Mouse (Mus musculus): ENCODE data around the gene Myo3b. TPM values are rescaled to one million over a fixed set of nuclear protein-coding genes. Genes with fewer than 3 reads are reported as not detected.
A peak's percentile ranks its signal among the peaks of the same experiment; 100 is the strongest.

Myo3b gene
- polyA plus RNA-seq, 1 experiment from 2014 or later: 0.43 TPM

GRCm38 (mm10) chr2:70354056-70354455 is 315.1 kb downstream of the Myo3b start:
- Histone ChIP-seq H3K36me3 (ENCODE audit: control insufficient read depth, insufficient read depth, low read length) (no peaks in the 10 kb centered on the region), H3K4me1 (ENCODE audit: control insufficient read depth, insufficient read depth, low read length) (no peaks in the 10 kb centered on the region), H3K4me3 (replicated peaks; ENCODE audit: low read depth, low read length) (no peak overlapping the region), H3K4me2 (ENCODE audit: low read length) (no peak overlapping the region), H3K27ac (replicated peaks; ENCODE audit: low read depth, low read length) (no peak overlapping the region), H3K9ac (replicated peaks; ENCODE audit: low read length) (no peak overlapping the region), H3K27me3 (ENCODE audit: control insufficient read depth, insufficient read depth, low read length) (no peaks in the 10 kb centered on the region), H3K9me3 (ENCODE audit: control insufficient read depth, low read length) (no peaks in the 10 kb centered on the region)
- ATAC-seq (ENCODE audit: low FRiP score, low TSS enrichment) (no peak), DNase-seq (no peak)
- whole genome bisulfite sequencing: 86% methylated on average over 4 of the region's 4 CpGs

- ATAC-seq (ENCODE audit: low FRiP score, low TSS enrichment) (no peak), DNase-seq (peak; percentile 34)
- Histone ChIP-seq H3K4me2 (ENCODE audit: low read length) (no peak overlapping the region), H3K9me3 (ENCODE audit: control insufficient read depth, low read length) (no peaks in the 10 kb centered on the region), H3K4me1 (ENCODE audit: control insufficient read depth, insufficient read depth, low read length) (no peaks in the 10 kb centered on the region), H3K4me3 (replicated peaks; ENCODE audit: low read depth, low read length) (no peak overlapping the region), H3K9ac (replicated peaks; ENCODE audit: low read length) (no peak overlapping the region), H3K27ac (replicated peaks; ENCODE audit: low read depth, low read length) (no peak overlapping the region), H3K27me3 (ENCODE audit: control insufficient read depth, insufficient read depth, low read length) (no peaks in the 10 kb centered on the region), H3K36me3 (ENCODE audit: control insufficient read depth, insufficient read depth, low read length) (no peaks in the 10 kb centered on the region)
- WGBS: 71% methylated on average over 2 of the region's 2 CpGs
Measured at GRCm38 (mm10) chr2:70355026-70355425, 316.1 kb downstream of the Myo3b start.

- no peak for DNase-seq
- ATAC-seq (ENCODE audit: low FRiP score, low TSS enrichment): no peak
- Histone ChIP-seq H3K9me3 (ENCODE audit: control insufficient read depth, low read length) (peaks cover 4% of the 10 kb centered on the region; the same call in 1 of the 2 replicates), H3K36me3 (ENCODE audit: control insufficient read depth, insufficient read depth, low read length) (no peaks in the 10 kb centered on the region), H3K4me1 (ENCODE audit: control insufficient read depth, insufficient read depth, low read length) (no peaks in the 10 kb centered on the region), H3K27ac (replicated peaks; ENCODE audit: low read depth, low read length) (no peak overlapping the region), H3K27me3 (ENCODE audit: control insufficient read depth, insufficient read depth, low read length) (no peaks in the 10 kb centered on the region), H3K9ac (replicated peaks; ENCODE audit: low read length) (no peak overlapping the region), H3K4me3 (replicated peaks; ENCODE audit: low read depth, low read length) (no peak overlapping the region), H3K4me2 (ENCODE audit: low read length) (no peak overlapping the region)
- WGBS: 95% methylated on average over 6 of the region's 6 CpGs
Measured at GRCm38 (mm10) chr2:70369421-70369820, 330.5 kb downstream of the Myo3b start.

GRCm38 (mm10) chr2:70379341-70379740 is 340.4 kb downstream of the Myo3b start:
- Histone ChIP-seq H3K4me2 (ENCODE audit: low read length) (no peak overlapping the region), H3K27me3 (ENCODE audit: control insufficient read depth, insufficient read depth, low read length) (no peaks in the 10 kb centered on the region), H3K36me3 (ENCODE audit: control insufficient read depth, insufficient read depth, low read length) (no peaks in the 10 kb centered on the region), H3K9me3 (ENCODE audit: control insufficient read depth, low read length) (no peaks in the 10 kb centered on the region), H3K27ac (replicated peaks; ENCODE audit: low read depth, low read length) (no peak overlapping the region), H3K4me3 (replicated peaks; ENCODE audit: low read depth, low read length) (no peak overlapping the region), H3K4me1 (ENCODE audit: control insufficient read depth, insufficient read depth, low read length) (no peaks in the 10 kb centered on the region), H3K9ac (replicated peaks; ENCODE audit: low read length) (no peak overlapping the region)
- ATAC-seq (ENCODE audit: low FRiP score, low TSS enrichment) (no peak), DNase-seq (no peak)
- 73% methylated on average over 6 of the region's 6 CpGs for WGBS

- 39% methylated on average over 6 of the region's 6 CpGs for WGBS
- H3K4me2 ChIP-seq (ENCODE audit: low read length): no peak overlapping the region
- H3K27me3 ChIP-seq (ENCODE audit: control insufficient read depth, insufficient read depth, low read length): no peaks in the 10 kb centered on the region
- H3K27ac ChIP-seq (replicated peaks; ENCODE audit: low read depth, low read length): no peak overlapping the region
- ATAC-seq (ENCODE audit: low FRiP score, low TSS enrichment) (no peak), DNase-seq (no peak)
- H3K9me3 ChIP-seq (ENCODE audit: control insufficient read depth, low read length): no peaks in the 10 kb centered on the region
- H3K36me3 ChIP-seq (ENCODE audit: control insufficient read depth, insufficient read depth, low read length): no peaks in the 10 kb centered on the region
- H3K4me3 ChIP-seq (replicated peaks; ENCODE audit: low read depth, low read length): no peak overlapping the region
- no peaks in the 10 kb centered on the region for H3K4me1 ChIP-seq (ENCODE audit: control insufficient read depth, insufficient read depth, low read length)
- H3K9ac ChIP-seq (replicated peaks; ENCODE audit: low read length): no peak overlapping the region
Measured at GRCm38 (mm10) chr2:70379939-70380338, 341.0 kb downstream of the Myo3b start.

GRCm38 (mm10) chr2:70388645-70389044 is 349.7 kb downstream of the Myo3b start:
- Histone ChIP-seq H3K27me3 (ENCODE audit: control insufficient read depth, insufficient read depth, low read length) (no peaks in the 10 kb centered on the region), H3K27ac (replicated peaks; ENCODE audit: low read depth, low read length) (no peak overlapping the region), H3K9me3 (ENCODE audit: control insufficient read depth, low read length) (no peaks in the 10 kb centered on the region), H3K9ac (replicated peaks; ENCODE audit: low read length) (no peak overlapping the region), H3K4me1 (ENCODE audit: control insufficient read depth, insufficient read depth, low read length) (peaks cover 9% of the 10 kb centered on the region), H3K4me2 (ENCODE audit: low read length) (no peak overlapping the region), H3K4me3 (replicated peaks; ENCODE audit: low read depth, low read length) (no peak overlapping the region), H3K36me3 (ENCODE audit: control insufficient read depth, insufficient read depth, low read length) (no peaks in the 10 kb centered on the region)
- WGBS: 26% methylated on average over 6 of the region's 6 CpGs
- DNase-seq (peak; percentile 25), ATAC-seq (ENCODE audit: low FRiP score, low TSS enrichment) (no peak)

GRCm38 (mm10) chr2:70389162-70389561 is 350.2 kb downstream of the Myo3b start:
- H3K9ac ChIP-seq (replicated peaks; ENCODE audit: low read length): no peak overlapping the region
- WGBS: 83% methylated on average over 1 of the region's 1 CpGs
- no peak overlapping the region for H3K27ac ChIP-seq (replicated peaks; ENCODE audit: low read depth, low read length)
- peaks cover 9% of the 10 kb centered on the region for H3K4me1 ChIP-seq (ENCODE audit: control insufficient read depth, insufficient read depth, low read length)
- H3K27me3 ChIP-seq (ENCODE audit: control insufficient read depth, insufficient read depth, low read length): no peaks in the 10 kb centered on the region
- no peak overlapping the region for H3K4me2 ChIP-seq (ENCODE audit: low read length)
- no peak for DNase-seq
- no peak overlapping the region for H3K4me3 ChIP-seq (replicated peaks; ENCODE audit: low read depth, low read length)
- ATAC-seq (ENCODE audit: low FRiP score, low TSS enrichment): no peak
- no peaks in the 10 kb centered on the region for H3K36me3 ChIP-seq (ENCODE audit: control insufficient read depth, insufficient read depth, low read length)
- no peaks in the 10 kb centered on the region for H3K9me3 ChIP-seq (ENCODE audit: control insufficient read depth, low read length)

GRCm38 (mm10) chr2:70397734-70398276 is 358.9 kb downstream of the Myo3b start:
- no peaks in the 10 kb centered on the region for H3K27me3 ChIP-seq (ENCODE audit: control insufficient read depth, insufficient read depth, low read length)
- no peaks in the 10 kb centered on the region for H3K4me1 ChIP-seq (ENCODE audit: control insufficient read depth, insufficient read depth, low read length)
- H3K9me3 ChIP-seq (ENCODE audit: control insufficient read depth, low read length): no peaks in the 10 kb centered on the region
- H3K4me2 ChIP-seq (ENCODE audit: low read length): no peak overlapping the region
- whole genome bisulfite sequencing: 85% methylated on average over 9 of the region's 9 CpGs
- ATAC-seq (ENCODE audit: low FRiP score, low TSS enrichment): no peak
- no peak for DNase-seq
- no peaks in the 10 kb centered on the region for H3K36me3 ChIP-seq (ENCODE audit: control insufficient read depth, insufficient read depth, low read length)
- H3K27ac ChIP-seq (replicated peaks; ENCODE audit: low read depth, low read length): no peak overlapping the region
- H3K4me3 ChIP-seq (replicated peaks; ENCODE audit: low read depth, low read length): no peak overlapping the region
- H3K9ac ChIP-seq (replicated peaks; ENCODE audit: low read length): no peak overlapping the region

- H3K9me3 ChIP-seq (ENCODE audit: control insufficient read depth, low read length): no peaks in the 10 kb centered on the region
- no peak for DNase-seq
- H3K4me3 ChIP-seq (replicated peaks; ENCODE audit: low read depth, low read length): no peak overlapping the region
- 64% methylated on average over 15 of the region's 15 CpGs for WGBS
- no peak overlapping the region for H3K4me2 ChIP-seq (ENCODE audit: low read length)
- H3K27ac ChIP-seq (replicated peaks; ENCODE audit: low read depth, low read length): no peak overlapping the region
- no peaks in the 10 kb centered on the region for H3K4me1 ChIP-seq (ENCODE audit: control insufficient read depth, insufficient read depth, low read length)
- no peak overlapping the region for H3K9ac ChIP-seq (replicated peaks; ENCODE audit: low read length)
- H3K27me3 ChIP-seq (ENCODE audit: control insufficient read depth, insufficient read depth, low read length): no peaks in the 10 kb centered on the region
- no peak for ATAC-seq (ENCODE audit: low FRiP score, low TSS enrichment)
- no peaks in the 10 kb centered on the region for H3K36me3 ChIP-seq (ENCODE audit: control insufficient read depth, insufficient read depth, low read length)
Measured at GRCm38 (mm10) chr2:70399441-70400115, 360.7 kb downstream of the Myo3b start.

All from midbrain, embryonic 14.5 days (tissue).